Mouse (Mus musculus): ENCODE results near the gene Rapgef6. TPM values are rescaled to one million over a fixed set of nuclear protein-coding genes. Genes with fewer than 3 reads are reported as not detected.

Rapgef6 gene
- polyA plus RNA-seq, 1 experiment: 12.1 TPM

GRCm38 (mm10) chr11:54729311-54729710, 206.7 kb downstream of the Rapgef6 start:
- Histone ChIP-seq H3K27me3 (replicated peaks; ENCODE audit: control insufficient read depth, insufficient read depth, low read length) (no peaks in the 10 kb centered on the region), H3K36me3 (ENCODE audit: control insufficient read depth, insufficient read depth, low read length) (no peaks in the 10 kb centered on the region), H3K4me1 (ENCODE audit: control insufficient read depth, insufficient read depth, low read length) (no peaks in the 10 kb centered on the region), H3K27ac (ENCODE audit: insufficient read depth, low read depth, low read length) (no peak overlapping the region), H3K4me3 (ENCODE audit: insufficient read depth, low read depth, low read length) (no peak overlapping the region)
- no peak for DNase-seq
- TF ChIP-seq POLR2A (IDR thresholded peaks at IDR 0.05; ENCODE audit: low read depth, low read length) (no peak), CTCF (conservative IDR thresholded peaks at IDR 0.05; ENCODE audit: insufficient read depth, insufficient read length, low read depth, low read length) (no peak)
- 86% methylated on average over 3 of the region's 3 CpGs for WGBS

GRCm38 (mm10) chr11:54730931-54731330, 208.3 kb downstream of the Rapgef6 start:
- Histone ChIP-seq H3K36me3 (ENCODE audit: control insufficient read depth, insufficient read depth, low read length) (no peaks in the 10 kb centered on the region), H3K4me1 (ENCODE audit: control insufficient read depth, insufficient read depth, low read length) (no peaks in the 10 kb centered on the region), H3K27ac (ENCODE audit: insufficient read depth, low read depth, low read length) (no peak overlapping the region), H3K27me3 (replicated peaks; ENCODE audit: control insufficient read depth, insufficient read depth, low read length) (no peaks in the 10 kb centered on the region), H3K4me3 (ENCODE audit: insufficient read depth, low read depth, low read length) (no peak overlapping the region)
- DNase-seq: no peak
- TF ChIP-seq CTCF (conservative IDR thresholded peaks at IDR 0.05; ENCODE audit: insufficient read depth, insufficient read length, low read depth, low read length): no peak
- no peak for TF ChIP-seq POLR2A (IDR thresholded peaks at IDR 0.05; ENCODE audit: low read depth, low read length)
- WGBS: 93% methylated on average over 5 of the region's 5 CpGs

GRCm38 (mm10) chr11:54731367-54731766, 208.7 kb downstream of the Rapgef6 start:
- Histone ChIP-seq H3K27ac (ENCODE audit: insufficient read depth, low read depth, low read length) (no peak overlapping the region), H3K4me1 (ENCODE audit: control insufficient read depth, insufficient read depth, low read length) (no peaks in the 10 kb centered on the region), H3K36me3 (ENCODE audit: control insufficient read depth, insufficient read depth, low read length) (no peaks in the 10 kb centered on the region), H3K4me3 (ENCODE audit: insufficient read depth, low read depth, low read length) (no peak overlapping the region), H3K27me3 (replicated peaks; ENCODE audit: control insufficient read depth, insufficient read depth, low read length) (no peaks in the 10 kb centered on the region)
- 80% methylated on average over 7 of the region's 7 CpGs for WGBS
- DNase-seq: no peak
- TF ChIP-seq CTCF (conservative IDR thresholded peaks at IDR 0.05; ENCODE audit: insufficient read depth, insufficient read length, low read depth, low read length): no peak
- TF ChIP-seq POLR2A (IDR thresholded peaks at IDR 0.05; ENCODE audit: low read depth, low read length): no peak

GRCm38 (mm10) chr11:54733546-54733945, 210.9 kb downstream of the Rapgef6 start:
- peak; percentile 38 for DNase-seq
- Histone ChIP-seq H3K4me3 (ENCODE audit: insufficient read depth, low read depth, low read length) (no peak overlapping the region), H3K27me3 (replicated peaks; ENCODE audit: control insufficient read depth, insufficient read depth, low read length) (no peaks in the 10 kb centered on the region), H3K4me1 (ENCODE audit: control insufficient read depth, insufficient read depth, low read length) (no peaks in the 10 kb centered on the region), H3K27ac (ENCODE audit: insufficient read depth, low read depth, low read length) (no peak overlapping the region), H3K36me3 (ENCODE audit: control insufficient read depth, insufficient read depth, low read length) (no peaks in the 10 kb centered on the region; the same call in 1 of the 2 replicates)
- WGBS: 29% methylated on average over 7 of the region's 7 CpGs
- TF ChIP-seq CTCF (conservative IDR thresholded peaks at IDR 0.05; ENCODE audit: insufficient read depth, insufficient read length, low read depth, low read length) (no peak), POLR2A (IDR thresholded peaks at IDR 0.05; ENCODE audit: low read depth, low read length) (no peak)

- WGBS: 80% methylated on average over 1 of the region's 1 CpGs
Measured at GRCm38 (mm10) chr11:54735114-54735513, 212.5 kb downstream of the Rapgef6 start.

GRCm38 (mm10) chr11:54736903-54737302, 214.3 kb downstream of the Rapgef6 start:
- TF ChIP-seq POLR2A (IDR thresholded peaks at IDR 0.05; ENCODE audit: low read depth, low read length) (no peak), CTCF (conservative IDR thresholded peaks at IDR 0.05; ENCODE audit: insufficient read depth, insufficient read length, low read depth, low read length) (no peak)
- WGBS: 94% methylated on average over 5 of the region's 5 CpGs

More at GRCm38 (mm10) chr11:54735114-54735513, 212.5 kb downstream of the Rapgef6 start:
- no peak for DNase-seq
- no peak overlapping the region for H3K27ac ChIP-seq (ENCODE audit: insufficient read depth, low read depth, low read length)
- no peaks in the 10 kb centered on the region; the same call in 1 of the 2 replicates for H3K36me3 ChIP-seq (ENCODE audit: control insufficient read depth, insufficient read depth, low read length)
- no peak overlapping the region for H3K4me3 ChIP-seq (ENCODE audit: insufficient read depth, low read depth, low read length)
- TF ChIP-seq CTCF (conservative IDR thresholded peaks at IDR 0.05; ENCODE audit: insufficient read depth, insufficient read length, low read depth, low read length): no peak
- TF ChIP-seq POLR2A (IDR thresholded peaks at IDR 0.05; ENCODE audit: low read depth, low read length): no peak
- no peaks in the 10 kb centered on the region for H3K27me3 ChIP-seq (replicated peaks; ENCODE audit: control insufficient read depth, insufficient read depth, low read length)
- H3K4me1 ChIP-seq (ENCODE audit: control insufficient read depth, insufficient read depth, low read length): no peaks in the 10 kb centered on the region

GRCm38 (mm10) chr11:54739012-54739750, 216.5 kb downstream of the Rapgef6 start:
- Histone ChIP-seq H3K4me3 (ENCODE audit: insufficient read depth, low read depth, low read length) (no peak overlapping the region), H3K27ac (ENCODE audit: insufficient read depth, low read depth, low read length) (no peak overlapping the region), H3K36me3 (ENCODE audit: control insufficient read depth, insufficient read depth, low read length) (no peaks in the 10 kb centered on the region; the same call in none of the 2 replicates), H3K4me1 (ENCODE audit: control insufficient read depth, insufficient read depth, low read length) (no peaks in the 10 kb centered on the region; the same call in 1 of the 2 replicates), H3K27me3 (replicated peaks; ENCODE audit: control insufficient read depth, insufficient read depth, low read length) (no peaks in the 10 kb centered on the region)
- TF ChIP-seq CTCF (conservative IDR thresholded peaks at IDR 0.05; ENCODE audit: insufficient read depth, insufficient read length, low read depth, low read length): no peak
- no peak for TF ChIP-seq POLR2A (IDR thresholded peaks at IDR 0.05; ENCODE audit: low read depth, low read length)
- DNase-seq: no peak
- 84% methylated on average over 4 of the region's 4 CpGs for WGBS

More at GRCm38 (mm10) chr11:54736903-54737302, 214.3 kb downstream of the Rapgef6 start:
- H3K4me1 ChIP-seq (ENCODE audit: control insufficient read depth, insufficient read depth, low read length): no peaks in the 10 kb centered on the region; the same call in 1 of the 2 replicates
- H3K36me3 ChIP-seq (ENCODE audit: control insufficient read depth, insufficient read depth, low read length): no peaks in the 10 kb centered on the region; the same call in 1 of the 2 replicates
- no peaks in the 10 kb centered on the region for H3K27me3 ChIP-seq (replicated peaks; ENCODE audit: control insufficient read depth, insufficient read depth, low read length)
- DNase-seq: no peak
- no peak overlapping the region for H3K4me3 ChIP-seq (ENCODE audit: insufficient read depth, low read depth, low read length)
- H3K27ac ChIP-seq (ENCODE audit: insufficient read depth, low read depth, low read length): no peak overlapping the region

All from kidney, adult 2 months (tissue).